Mouse (Mus musculus): ENCODE results near the gene Nipa1.

Nipa1 gene

DNA sequence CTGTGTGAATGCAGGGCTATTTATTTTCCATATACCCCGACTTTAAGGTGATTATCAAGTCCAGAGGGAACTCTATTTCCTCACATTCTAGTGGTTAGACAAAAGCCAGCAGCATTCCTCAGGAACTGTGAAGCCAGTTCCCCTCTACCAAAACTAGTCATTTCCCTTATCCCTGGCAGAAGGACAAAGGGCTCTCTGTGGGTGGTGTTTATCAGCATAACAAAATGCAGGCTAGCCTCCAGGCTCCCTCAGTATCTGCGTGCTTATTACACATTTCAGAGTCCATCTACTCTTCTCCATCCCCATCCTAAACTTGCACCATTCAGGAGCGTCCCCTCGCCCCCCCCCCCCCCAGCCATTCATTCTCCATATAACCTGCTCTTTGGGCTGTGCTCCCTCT lies 20.8 kb downstream of the Nipa1 start:
- no peak for DNase-seq

- DNase-seq = no peak
Observed at GRCm38 (mm10) chr7:55995013-55995412, 24.7 kb downstream of the Nipa1 start.

DNA sequence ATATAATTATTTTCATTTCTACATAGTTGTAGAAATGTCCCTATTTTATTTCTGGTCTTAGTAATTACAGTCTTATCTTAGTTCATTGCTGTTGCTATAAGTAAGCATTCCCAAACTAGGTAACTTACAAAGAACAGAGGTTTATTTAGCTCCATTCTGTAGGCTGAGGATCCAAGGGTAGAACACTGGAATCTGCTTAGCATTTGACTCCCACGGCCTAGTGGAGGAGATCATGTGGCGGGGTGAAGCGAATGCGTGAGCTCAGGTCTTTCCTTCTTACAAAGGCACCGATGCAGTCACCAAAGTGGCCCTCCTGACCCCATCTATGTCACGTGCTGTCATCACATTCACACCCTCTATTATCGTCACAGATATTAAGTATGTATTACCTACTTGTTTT lies 27.9 kb downstream of the Nipa1 start:
- no peak for DNase-seq

GRCm38 (mm10) chr7:55991129-55991528 lies 28.6 kb downstream of the Nipa1 start:
- no peak for DNase-seq

DNA sequence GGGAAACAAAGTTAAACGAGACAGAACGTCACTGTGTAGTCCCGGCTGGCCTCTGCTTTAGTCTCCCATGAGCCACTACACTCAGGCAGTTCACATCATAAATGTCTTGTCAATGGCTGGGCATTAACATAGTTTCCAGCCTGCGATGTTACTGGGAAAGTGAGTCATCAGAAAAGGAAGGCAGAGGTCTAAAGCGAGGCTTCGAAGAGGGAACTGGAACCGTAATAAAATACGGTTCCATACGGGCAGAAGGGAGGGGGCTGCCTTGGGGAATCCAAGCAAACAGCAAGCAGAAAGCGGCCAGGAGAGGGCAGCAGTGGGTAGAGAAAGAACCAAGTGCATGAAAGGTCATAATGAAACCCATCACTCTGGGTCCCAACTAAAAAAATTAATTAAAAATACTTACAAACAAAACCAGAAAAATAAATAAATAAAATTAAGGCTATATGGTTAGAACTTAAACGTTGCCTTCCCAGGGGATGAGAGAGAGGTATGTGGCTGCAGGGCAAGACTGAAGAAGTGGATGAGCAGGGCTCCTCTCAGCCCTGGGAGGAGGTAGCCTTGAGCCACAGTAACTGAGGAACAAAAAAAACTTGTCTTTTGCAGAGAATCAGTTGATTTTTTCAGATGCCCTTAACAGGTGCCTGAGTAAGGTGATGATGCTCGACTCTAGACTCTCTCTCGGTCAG lies 33.1 kb downstream of the Nipa1 start:
- peak; percentile 92 to 97 for DNase-seq

- DNase-seq = no peak
Observed at GRCm38 (mm10) chr7:55984754-55985153, 35.0 kb downstream of the Nipa1 start.

GRCm38 (mm10) chr7:55983107-55983506 lies 36.6 kb downstream of the Nipa1 start:
- no peak for DNase-seq

DNA sequence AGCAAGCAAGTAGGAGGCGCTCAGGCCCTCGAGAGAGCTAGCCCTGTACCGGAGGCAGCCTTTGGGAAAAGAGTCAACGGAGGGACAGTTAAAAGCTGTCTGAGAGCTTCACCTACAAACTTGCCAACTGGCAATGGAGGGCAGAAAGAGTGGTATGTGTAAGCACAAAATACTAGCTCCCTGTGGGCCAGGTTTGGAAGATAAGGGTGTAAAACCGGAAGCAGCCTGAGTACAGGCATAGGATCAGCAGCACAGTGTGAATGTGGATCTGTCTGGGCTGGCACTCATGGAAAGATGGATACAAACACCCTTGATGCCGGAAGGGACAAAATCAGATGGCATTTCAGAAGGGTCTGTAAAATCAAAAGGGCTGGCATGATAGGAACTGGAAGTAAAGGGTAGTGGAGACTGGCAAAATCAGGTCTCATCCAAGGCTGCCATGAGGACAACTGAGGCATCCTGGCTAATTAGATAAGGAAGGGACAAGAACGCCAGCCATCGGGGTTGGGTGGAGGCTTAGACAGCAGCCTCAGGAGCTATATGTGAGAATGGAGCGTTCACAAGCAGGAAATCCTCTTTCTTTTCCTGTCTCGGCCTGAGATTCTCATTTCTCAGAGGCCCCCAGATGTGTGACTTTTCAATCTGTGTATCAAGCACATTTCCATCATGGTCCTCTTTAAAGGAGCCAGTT lies 37.6 kb downstream of the Nipa1 start:
- no peak for DNase-seq

DNA sequence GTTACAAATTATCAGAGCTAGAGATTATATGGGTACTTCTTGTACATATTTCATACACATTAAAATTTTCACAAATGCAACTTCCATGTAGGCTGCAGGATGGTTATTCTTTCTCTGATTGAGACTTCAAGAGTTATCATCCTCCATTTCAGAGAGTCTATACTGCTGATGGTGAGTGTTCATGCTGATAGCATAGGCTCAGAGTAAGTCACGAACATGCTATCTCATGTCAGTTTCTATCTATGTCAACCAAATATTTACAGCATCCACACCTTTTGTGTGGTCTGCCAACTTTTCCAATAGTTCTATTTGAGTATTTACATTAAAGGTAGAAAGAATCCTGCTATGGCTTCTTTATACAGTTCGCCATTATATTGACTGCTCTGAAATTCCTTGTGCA lies 38.2 kb downstream of the Nipa1 start:
- DNase-seq = no peak

GRCm38 (mm10) chr7:55974429-55974828 lies 45.3 kb downstream of the Nipa1 start:
- DNase-seq = peak in 1 of 2 experiments; percentile 20

GRCm38 (mm10) chr7:55969415-55969814 lies 50.3 kb downstream of the Nipa1 start:
- DNase-seq = no peak

DNA sequence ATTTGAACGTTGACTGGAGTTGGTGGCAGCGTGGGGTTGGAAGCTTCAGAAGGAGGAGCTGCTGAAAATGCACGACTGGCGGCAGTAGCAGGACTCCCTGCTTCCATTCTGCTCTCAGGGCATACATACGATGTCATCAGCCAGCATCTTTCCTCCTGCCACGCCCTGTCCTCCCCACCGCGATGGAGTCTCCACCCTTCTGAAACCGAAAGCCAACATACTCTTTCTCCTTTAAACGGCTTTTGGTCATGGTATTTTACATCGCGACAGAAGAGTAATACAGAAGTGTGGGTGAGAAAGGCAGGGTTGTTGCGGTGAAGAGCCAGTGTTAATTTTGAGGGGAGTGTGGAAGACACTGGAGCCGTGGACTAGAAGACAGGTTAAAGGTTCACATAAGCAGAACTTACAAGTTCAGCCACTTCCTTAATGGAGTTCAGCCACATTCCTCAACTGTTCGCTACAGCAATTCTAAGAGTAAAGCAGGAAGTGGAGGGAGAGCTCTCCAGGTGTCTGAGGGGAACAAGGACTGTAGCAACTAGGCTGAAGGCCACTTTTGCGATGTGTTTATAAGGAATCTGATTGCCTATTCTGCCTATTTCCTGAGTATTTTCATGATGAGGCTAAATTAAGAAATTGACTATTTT lies 51.4 kb downstream of the Nipa1 start:
- peak in 1 of 2 experiments; percentile 5 for DNase-seq

- no peak for DNase-seq
Observed at GRCm38 (mm10) chr7:55966866-55967460, 52.8 kb downstream of the Nipa1 start.

- peak; percentile 97 to 98 for DNase-seq
Observed at GRCm38 (mm10) chr7:55962004-55962908, 57.5 kb downstream of the Nipa1 start, which contains the start of gene Nipa2. TSS of gene Nipa2 (minus strand) at chr7:55962476.

GRCm38 (mm10) chr7:55960506-55960905 lies 59.2 kb downstream of the Nipa1 start:
- no peak for DNase-seq

GRCm38 (mm10) chr7:55959801-55960200 lies 60.0 kb downstream of the Nipa1 start:
- no peak for DNase-seq

GRCm38 (mm10) chr7:55957916-55958315 lies 61.8 kb downstream of the Nipa1 start:
- DNase-seq = no peak

- DNase-seq = no peak
Observed at GRCm38 (mm10) chr7:55957178-55957577, 62.6 kb downstream of the Nipa1 start.

DNA sequence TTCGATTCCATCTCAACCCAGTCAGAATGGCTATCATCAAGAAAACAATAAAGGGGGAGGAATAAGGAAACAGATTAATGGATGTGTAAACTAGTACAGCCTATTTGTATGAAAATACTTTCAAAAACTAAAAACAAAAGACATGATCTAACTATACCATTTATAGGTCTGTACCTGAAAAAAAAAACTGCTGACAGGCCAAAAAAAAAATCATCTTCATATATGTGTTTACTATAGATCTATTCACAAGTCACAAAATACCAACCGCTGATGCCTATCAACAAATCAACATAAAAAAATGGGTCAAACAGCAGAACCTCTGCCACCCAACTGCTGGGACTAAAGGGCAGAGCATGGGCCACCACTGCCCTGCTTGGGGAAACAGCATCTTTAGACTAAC lies 63.7 kb downstream of the Nipa1 start:
- DNase-seq = no peak

- no peak for DNase-seq
Observed at GRCm38 (mm10) chr7:55938341-55938740, 81.4 kb downstream of the Nipa1 start.

- no peak for DNase-seq
Observed at GRCm38 (mm10) chr7:55935025-55935424, 84.7 kb downstream of the Nipa1 start.

- no peak for DNase-seq
Observed at GRCm38 (mm10) chr7:55928649-55929048, 91.1 kb downstream of the Nipa1 start.
